Mouse (Mus musculus): Measurements from ENCODE around the gene Il16. TPM values are rescaled to one million over a fixed set of nuclear protein-coding genes. Genes with fewer than 3 reads are reported as not detected.
A peak's percentile ranks its signal among the peaks of the same experiment; 100 is the strongest.

The Il16 gene
- polyA plus RNA-seq, 1 experiment: 1.6 TPM

GRCm38 (mm10) chr7:83640581-83640980, 104.9 kb downstream of the Il16 start:
- H3K4me1 ChIP-seq (ENCODE audit: control insufficient read depth, insufficient read depth, low read length): no peaks in the 10 kb centered on the region
- TF ChIP-seq POLR2A (IDR thresholded peaks at IDR 0.05; ENCODE audit: extremely low read depth, insufficient read depth, low read length): no peak
- no peak for TF ChIP-seq CTCF (IDR thresholded peaks at IDR 0.05; ENCODE audit: extremely low read depth, insufficient read depth, low read length)
- H3K27ac ChIP-seq (ENCODE audit: insufficient read depth, low read length): no peak overlapping the region
- H3K4me3 ChIP-seq (ENCODE audit: insufficient read depth, low read length): no peak overlapping the region

- Histone ChIP-seq H3K27ac (ENCODE audit: insufficient read depth, low read length) (no peak overlapping the region), H3K4me1 (ENCODE audit: control insufficient read depth, insufficient read depth, low read length) (no peaks in the 10 kb centered on the region), H3K4me3 (ENCODE audit: insufficient read depth, low read length) (no peak overlapping the region)
- TF ChIP-seq CTCF (IDR thresholded peaks at IDR 0.05; ENCODE audit: extremely low read depth, insufficient read depth, low read length): no peak
- no peak for TF ChIP-seq POLR2A (IDR thresholded peaks at IDR 0.05; ENCODE audit: extremely low read depth, insufficient read depth, low read length)
Observed at GRCm38 (mm10) chr7:83639084-83639483, 106.4 kb downstream of the Il16 start.

GRCm38 (mm10) chr7:83637781-83638583, 107.5 kb downstream of the Il16 start:
- Histone ChIP-seq H3K4me3 (ENCODE audit: insufficient read depth, low read length) (no peak overlapping the region), H3K4me1 (ENCODE audit: control insufficient read depth, insufficient read depth, low read length) (no peaks in the 10 kb centered on the region), H3K27ac (ENCODE audit: insufficient read depth, low read length) (no peak overlapping the region)
- TF ChIP-seq POLR2A (IDR thresholded peaks at IDR 0.05; ENCODE audit: extremely low read depth, insufficient read depth, low read length): no peak
- TF ChIP-seq CTCF (IDR thresholded peaks at IDR 0.05; ENCODE audit: extremely low read depth, insufficient read depth, low read length): no peak

GRCm38 (mm10) chr7:83636425-83636824, 109.1 kb downstream of the Il16 start:
- H3K4me3 ChIP-seq (ENCODE audit: insufficient read depth, low read length): no peak overlapping the region
- H3K27ac ChIP-seq (ENCODE audit: insufficient read depth, low read length): no peak overlapping the region
- TF ChIP-seq CTCF (IDR thresholded peaks at IDR 0.05; ENCODE audit: extremely low read depth, insufficient read depth, low read length): no peak
- TF ChIP-seq POLR2A (IDR thresholded peaks at IDR 0.05; ENCODE audit: extremely low read depth, insufficient read depth, low read length): no peak
- H3K4me1 ChIP-seq (ENCODE audit: control insufficient read depth, insufficient read depth, low read length): no peaks in the 10 kb centered on the region

- peaks cover 2% of the 10 kb centered on the region for H3K4me1 ChIP-seq (ENCODE audit: control insufficient read depth, insufficient read depth, low read length)
- no peak overlapping the region for H3K4me3 ChIP-seq (ENCODE audit: insufficient read depth, low read length)
- no peak overlapping the region for H3K27ac ChIP-seq (ENCODE audit: insufficient read depth, low read length)
- TF ChIP-seq POLR2A (IDR thresholded peaks at IDR 0.05; ENCODE audit: extremely low read depth, insufficient read depth, low read length) (no peak), CTCF (IDR thresholded peaks at IDR 0.05; ENCODE audit: extremely low read depth, insufficient read depth, low read length) (no peak)
Observed at GRCm38 (mm10) chr7:83635726-83636125, 109.8 kb downstream of the Il16 start.

GRCm38 (mm10) chr7:83633856-83634255, 111.7 kb downstream of the Il16 start:
- Histone ChIP-seq H3K27ac (ENCODE audit: insufficient read depth, low read length) (no peak overlapping the region), H3K4me1 (ENCODE audit: control insufficient read depth, insufficient read depth, low read length) (peaks cover 2% of the 10 kb centered on the region), H3K4me3 (ENCODE audit: insufficient read depth, low read length) (no peak overlapping the region; the same call in 1 of the 2 replicates)
- TF ChIP-seq POLR2A (IDR thresholded peaks at IDR 0.05; ENCODE audit: extremely low read depth, insufficient read depth, low read length): no peak
- no peak for TF ChIP-seq CTCF (IDR thresholded peaks at IDR 0.05; ENCODE audit: extremely low read depth, insufficient read depth, low read length)

- H3K27ac ChIP-seq (ENCODE audit: insufficient read depth, low read length): no peak overlapping the region
- H3K4me3 ChIP-seq (ENCODE audit: insufficient read depth, low read length): peak overlapping the region; percentile 52; the same call in 1 of the 2 replicates
Observed at GRCm38 (mm10) chr7:83632682-83633120, 112.8 kb downstream of the Il16 start.

GRCm38 (mm10) chr7:83631828-83632681, 113.5 kb downstream of the Il16 start, which contains the start of gene Stard5:
Gene Stard5, plus strand, starts transcription at chr7:83631959.
- Histone ChIP-seq H3K27ac (ENCODE audit: insufficient read depth, low read length) (no peak within 1 kb of the TSS), H3K4me1 (ENCODE audit: control insufficient read depth, insufficient read depth, low read length) (peaks cover 2% of the 10 kb centered on the region), H3K4me3 (ENCODE audit: insufficient read depth, low read length) (peak within 1 kb of the TSS; percentile 52)
- TF ChIP-seq CTCF (IDR thresholded peaks at IDR 0.05; ENCODE audit: extremely low read depth, insufficient read depth, low read length) (no peak), POLR2A (IDR thresholded peaks at IDR 0.05; ENCODE audit: extremely low read depth, insufficient read depth, low read length) (peak; percentile 86; the same call in 1 of the 2 replicates)

More at GRCm38 (mm10) chr7:83632682-83633120, 112.8 kb downstream of the Il16 start:
- TF ChIP-seq POLR2A (IDR thresholded peaks at IDR 0.05; ENCODE audit: extremely low read depth, insufficient read depth, low read length) (no peak), CTCF (IDR thresholded peaks at IDR 0.05; ENCODE audit: extremely low read depth, insufficient read depth, low read length) (no peak)
- H3K4me1 ChIP-seq (ENCODE audit: control insufficient read depth, insufficient read depth, low read length): peaks cover 2% of the 10 kb centered on the region

GRCm38 (mm10) chr7:83631073-83631827, 114.3 kb downstream of the Il16 start:
- peak overlapping the region; percentile 52 for H3K4me3 ChIP-seq (ENCODE audit: insufficient read depth, low read length)
- TF ChIP-seq CTCF (IDR thresholded peaks at IDR 0.05; ENCODE audit: extremely low read depth, insufficient read depth, low read length) (0 out of 2 replicates have a peak, but pooled peaks have one; percentile 3), POLR2A (IDR thresholded peaks at IDR 0.05; ENCODE audit: extremely low read depth, insufficient read depth, low read length) (no peak)
- H3K4me1 ChIP-seq (ENCODE audit: control insufficient read depth, insufficient read depth, low read length): peaks cover 2% of the 10 kb centered on the region
- no peak overlapping the region for H3K27ac ChIP-seq (ENCODE audit: insufficient read depth, low read length)

Data from cortical plate, adult 2 months (tissue).